Mouse (Mus musculus): ENCODE measurements around the gene Usp2.
A peak's percentile ranks its signal among the peaks of the same experiment; 100 is the strongest.

The Usp2 gene

DNA sequence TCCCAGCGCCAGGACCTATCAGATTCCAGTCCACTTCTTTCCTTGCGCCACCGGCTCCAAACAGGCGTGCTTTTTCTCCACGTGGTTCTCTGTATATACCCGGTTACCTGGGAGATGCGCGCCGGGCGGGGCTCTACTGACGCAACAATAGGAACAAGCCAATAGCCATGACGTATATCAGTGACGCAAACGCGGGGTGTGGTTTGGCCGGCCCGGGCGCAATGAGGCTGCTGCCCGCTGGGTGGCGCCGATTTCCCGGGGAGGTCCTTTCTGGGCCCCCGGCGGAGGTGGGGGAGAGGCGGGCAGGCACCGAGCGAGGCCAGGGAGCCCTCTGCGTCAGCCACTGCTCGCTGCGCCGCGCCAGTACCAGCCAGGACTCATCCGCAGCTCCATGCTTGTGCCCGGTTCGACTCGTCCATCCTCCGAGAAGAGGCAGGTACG is at the start of gene Usp2:
Gene Usp2 (plus strand): TSS at position 237 of the 441 bp plus-strand sequence.
- peak; percentile 100 for DNase-seq (ENCODE audit: low spot score)

GRCm38 (mm10) chr9:44017846-44018245 is 49.0 kb upstream of the Usp2 start:
- DNase-seq (ENCODE audit: low spot score) = no peak

DNA sequence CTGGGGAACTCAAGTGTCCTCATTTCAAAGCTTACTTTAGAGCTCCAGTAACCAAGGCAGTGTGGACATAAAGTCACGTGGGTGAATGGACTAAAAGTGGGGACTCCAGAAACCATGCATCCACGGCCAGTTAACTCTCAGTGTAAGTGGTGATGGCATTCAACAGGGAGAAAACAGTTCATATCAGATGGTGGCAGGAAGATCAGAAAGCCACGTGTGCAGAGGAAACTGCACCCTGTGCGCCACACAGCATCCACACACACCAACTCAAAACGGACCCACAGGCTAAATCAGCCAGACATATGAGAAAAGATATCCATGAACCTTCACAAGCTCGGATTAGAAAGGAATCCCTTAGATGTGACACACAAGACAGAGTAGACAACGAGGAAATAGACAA is 46.8 kb upstream of the Usp2 start:
- DNase-seq (ENCODE audit: low spot score) = no peak

GRCm38 (mm10) chr9:44022100-44022847 is 44.5 kb upstream of the Usp2 start:
- DNase-seq (ENCODE audit: low spot score) = no peak

DNA sequence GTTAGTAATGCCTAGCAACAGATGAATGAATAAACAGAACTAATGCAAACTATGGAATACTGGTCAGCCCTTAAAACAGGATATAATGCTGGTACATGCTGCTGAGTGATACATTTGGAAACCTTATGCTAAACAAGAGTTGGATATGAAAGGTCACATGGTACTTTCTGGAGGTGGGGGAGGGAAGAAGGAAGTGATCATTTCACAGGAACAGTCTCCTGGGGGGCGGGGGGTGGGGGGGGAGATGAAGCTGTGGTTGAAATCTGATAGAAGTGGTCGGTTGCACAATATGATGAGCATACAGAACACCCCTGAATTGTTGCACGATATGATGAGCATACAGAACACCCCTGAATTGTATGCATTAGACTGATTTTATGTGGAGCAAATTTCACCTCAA is 42.7 kb upstream of the Usp2 start:
- no peak for DNase-seq (ENCODE audit: low spot score)

GRCm38 (mm10) chr9:44029580-44030236 is 37.1 kb upstream of the Usp2 start:
- no peak for DNase-seq (ENCODE audit: low spot score)

DNA sequence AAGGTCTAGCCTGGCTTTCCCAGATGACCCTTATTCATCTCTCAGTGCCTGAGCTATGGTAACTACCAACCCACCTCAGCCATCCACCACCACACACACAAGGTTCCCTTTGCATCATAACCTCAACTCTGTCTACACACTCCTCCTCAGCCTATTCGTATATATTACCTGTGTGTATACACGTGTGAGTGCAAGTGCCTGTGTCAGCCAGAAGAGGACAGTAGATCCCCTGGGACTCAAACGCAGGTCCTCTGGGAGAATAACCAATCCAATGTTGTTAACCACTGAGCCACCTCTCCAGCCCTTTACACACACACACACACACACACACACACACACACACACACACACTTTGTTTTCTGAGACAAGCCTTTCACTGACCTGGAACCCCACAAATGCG is 36.2 kb upstream of the Usp2 start:
- no peak for DNase-seq (ENCODE audit: low spot score)

GRCm38 (mm10) chr9:44031079-44031478 is 35.7 kb upstream of the Usp2 start:
- no peak for DNase-seq (ENCODE audit: low spot score)

- no peak for DNase-seq (ENCODE audit: low spot score)
These were observed 34.9 kb upstream of the Usp2 start for GRCm38 (mm10) chr9:44031946-44032345.

GRCm38 (mm10) chr9:44033317-44033716 is 33.5 kb upstream of the Usp2 start:
- DNase-seq (ENCODE audit: low spot score) = no peak

DNA sequence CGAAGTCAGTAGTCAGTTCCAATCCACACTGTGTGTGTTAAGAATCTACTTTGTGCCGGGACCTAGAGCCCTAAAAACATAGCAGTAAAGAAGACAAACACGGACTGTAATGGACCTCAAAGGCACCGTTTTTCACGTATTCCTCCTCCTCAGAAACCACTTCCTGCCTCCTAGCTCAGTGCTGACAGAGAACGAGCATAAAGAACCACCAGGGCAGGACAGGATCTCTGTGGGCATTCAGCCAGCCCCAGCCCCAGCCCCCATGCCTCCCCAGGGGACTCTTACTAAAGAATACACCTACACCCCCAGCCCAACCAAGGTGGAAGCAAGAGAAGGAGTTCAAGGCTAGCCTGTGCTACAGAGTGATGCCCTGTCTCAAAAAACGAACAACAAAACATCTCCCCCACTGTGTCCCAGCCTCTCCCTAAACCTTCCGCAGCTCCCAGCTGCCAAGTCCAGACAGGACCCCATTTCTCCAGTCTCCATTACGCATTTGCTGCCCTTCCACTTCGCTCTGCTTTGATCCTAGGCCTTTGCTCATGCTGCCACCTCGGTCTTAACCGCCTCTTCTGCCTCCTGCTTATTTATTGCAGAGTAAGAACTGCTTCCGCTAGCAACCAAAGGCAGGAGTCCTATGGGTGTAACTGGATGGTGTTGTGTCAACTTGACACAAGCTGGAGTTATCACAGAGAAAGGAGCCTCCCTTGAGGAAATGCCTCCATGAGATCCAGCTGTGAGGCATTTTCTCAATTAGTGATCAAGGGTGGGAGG is 32.7 kb upstream of the Usp2 start:
- no peak for DNase-seq (ENCODE audit: low spot score)

DNA sequence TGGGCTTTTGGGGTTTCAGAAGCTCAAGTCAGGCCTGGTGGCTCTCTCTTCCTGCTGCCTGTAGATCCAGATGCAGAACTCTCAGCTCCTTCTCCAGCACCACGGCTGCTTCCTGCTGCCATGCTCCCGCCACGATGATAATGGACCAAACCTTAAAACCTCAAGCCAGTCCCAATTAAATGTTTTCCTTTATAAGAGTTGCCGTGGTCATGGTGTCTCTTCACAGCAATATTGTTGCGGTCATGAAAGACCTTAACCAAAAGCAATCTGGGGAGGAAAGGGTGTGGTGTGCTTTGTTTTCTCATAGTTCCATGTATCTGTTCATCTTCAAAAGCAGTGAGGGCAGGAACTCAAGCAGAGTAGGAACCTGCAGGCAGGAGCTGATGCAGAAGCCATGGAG is 29.7 kb upstream of the Usp2 start:
- DNase-seq (ENCODE audit: low spot score) = no peak

- DNase-seq (ENCODE audit: low spot score) = peak; percentile 99
These were observed 25.1 kb upstream of the Usp2 start for GRCm38 (mm10) chr9:44041511-44042395.

- DNase-seq (ENCODE audit: low spot score) = no peak
These were observed 24.5 kb upstream of the Usp2 start for GRCm38 (mm10) chr9:44042396-44042680.

GRCm38 (mm10) chr9:44042836-44043707 is 23.7 kb upstream of the Usp2 start, which contains the start of gene Thy1:
Gene Thy1 (plus strand): TSS chr9:44043384.
- peak; percentile 100 for DNase-seq (ENCODE audit: low spot score)

DNA sequence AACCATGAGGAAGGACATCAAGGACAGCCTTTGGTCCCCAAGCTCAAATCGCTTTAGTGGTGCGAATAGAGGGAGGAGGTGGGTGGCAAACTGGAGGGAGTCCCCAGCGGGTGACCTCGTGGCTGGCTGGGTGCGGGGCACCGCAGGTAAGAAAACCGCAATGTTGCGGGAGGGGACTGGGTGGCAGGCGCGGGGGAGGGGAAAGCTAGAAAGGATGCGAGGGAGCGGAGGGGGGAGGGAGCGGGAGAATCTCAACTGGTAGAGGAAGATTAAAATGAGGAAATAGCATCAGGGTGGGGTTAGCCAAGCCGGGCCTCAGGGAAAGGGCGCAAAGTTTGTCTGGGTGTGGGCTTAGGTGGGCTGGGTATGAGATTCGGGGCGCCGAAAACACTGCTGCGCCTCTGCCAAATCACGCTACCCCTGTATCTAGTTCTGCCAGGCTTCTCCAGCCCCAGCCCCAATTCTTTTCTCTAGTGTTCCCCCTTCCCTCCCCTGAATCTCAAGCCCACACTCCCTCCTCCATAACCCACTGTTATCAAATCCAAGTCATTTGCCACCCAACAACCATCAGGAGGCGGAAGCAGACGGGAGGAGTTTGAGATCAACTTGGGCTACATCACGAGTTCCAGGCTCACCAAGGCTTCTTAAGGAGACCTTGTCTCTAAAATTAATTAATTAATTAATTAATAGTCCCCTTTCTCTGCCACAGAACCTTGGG is 23.0 kb upstream of the Usp2 start:
- DNase-seq (ENCODE audit: low spot score) = peak; percentile 100

GRCm38 (mm10) chr9:44044426-44045157 is 22.2 kb upstream of the Usp2 start:
- DNase-seq (ENCODE audit: low spot score) = peak; percentile 100

DNA sequence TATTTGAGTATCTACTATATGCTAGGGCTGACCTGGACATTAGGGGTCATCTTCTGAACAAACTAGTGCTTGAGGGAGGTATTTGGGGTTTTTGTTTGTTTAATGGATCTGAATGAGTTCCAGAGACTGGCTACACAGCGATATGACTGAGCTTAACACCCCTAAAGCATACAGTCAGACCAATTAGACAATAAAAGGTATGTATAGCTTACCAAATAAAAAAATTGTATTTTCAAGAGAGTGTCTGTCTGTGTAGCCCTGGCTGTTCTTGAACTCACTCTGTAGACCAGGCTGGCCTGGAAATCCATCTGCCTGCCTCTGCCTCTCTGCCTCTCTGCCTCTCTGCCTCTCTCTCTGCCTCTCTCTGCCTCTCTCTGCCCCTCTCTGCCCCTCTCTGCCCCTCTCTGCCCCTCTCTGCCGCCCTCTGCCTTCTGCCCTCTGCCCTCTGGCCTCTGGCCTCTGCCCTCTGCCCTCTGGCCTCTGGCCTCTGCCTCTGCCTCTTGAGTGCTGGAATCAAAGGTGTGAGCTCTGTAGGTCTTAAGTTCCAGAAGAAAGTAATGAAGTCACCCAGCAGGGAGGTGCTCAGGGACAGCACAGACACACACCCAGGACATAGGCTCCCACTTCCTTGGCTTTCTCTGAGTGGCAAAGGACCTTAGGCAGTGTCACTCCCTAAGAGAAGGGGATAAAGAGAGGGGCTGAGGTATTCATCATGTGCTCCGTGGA is 21.5 kb upstream of the Usp2 start:
- DNase-seq (ENCODE audit: low spot score) = peak; percentile 99

DNA sequence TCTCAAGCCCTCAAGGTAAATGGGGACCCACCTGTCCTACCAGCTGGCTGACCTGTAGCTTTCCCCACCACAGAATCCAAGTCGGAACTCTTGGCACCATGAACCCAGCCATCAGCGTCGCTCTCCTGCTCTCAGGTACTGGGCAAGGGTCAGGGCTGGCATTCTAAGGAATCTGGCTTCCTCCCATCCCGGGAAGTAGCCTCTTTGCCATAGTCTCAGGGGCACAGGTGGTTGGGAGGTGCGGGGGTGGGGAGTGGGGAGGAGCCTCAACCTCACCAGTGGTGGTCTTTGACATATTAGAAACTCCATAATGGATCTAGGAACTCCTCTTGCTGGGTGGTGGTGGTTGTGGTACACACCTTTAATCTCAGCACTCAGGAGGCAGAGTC is 20.9 kb upstream of the Usp2 start:
- no peak for DNase-seq (ENCODE audit: low spot score)
